Mouse (Mus musculus): ENCODE data around the gene Tbx1.
"Not testable (repeated sequence)": the region's sequence is repeated elsewhere in the genome, so short reads cannot be mapped to it uniquely, and the experiment has no call there.

Gene Tbx1

GRCm38 (mm10) chr16:18552106-18552710 lies 38.3 kb downstream of the Tbx1 start:
- no peak for DNase-seq (ENCODE audit: low read depth, low spot score)

DNA sequence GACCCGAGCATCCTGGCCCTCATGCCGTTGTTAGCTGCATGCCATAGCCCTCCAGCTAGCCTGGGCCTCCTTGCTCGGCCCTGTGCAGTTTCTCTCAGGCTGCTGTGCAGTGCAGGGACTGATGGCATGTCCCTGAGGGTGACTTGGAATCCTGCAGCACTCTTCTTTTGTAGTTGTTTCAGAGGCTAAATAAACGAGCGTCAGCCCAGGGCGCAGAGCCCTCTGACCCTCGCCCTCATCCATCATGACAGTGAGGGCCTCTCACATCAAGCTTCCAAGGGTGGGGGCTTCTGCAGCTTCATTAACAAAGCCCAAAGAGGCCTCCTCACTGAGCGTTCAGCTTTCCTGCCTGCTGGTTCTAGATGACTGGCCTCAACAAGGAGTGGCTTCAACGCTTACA lies 38.9 kb downstream of the Tbx1 start:
- no peak for DNase-seq (ENCODE audit: low read depth, low spot score)

GRCm38 (mm10) chr16:18547891-18548290 lies 42.6 kb downstream of the Tbx1 start:
- no peak for DNase-seq (ENCODE audit: low read depth, low spot score)

DNA sequence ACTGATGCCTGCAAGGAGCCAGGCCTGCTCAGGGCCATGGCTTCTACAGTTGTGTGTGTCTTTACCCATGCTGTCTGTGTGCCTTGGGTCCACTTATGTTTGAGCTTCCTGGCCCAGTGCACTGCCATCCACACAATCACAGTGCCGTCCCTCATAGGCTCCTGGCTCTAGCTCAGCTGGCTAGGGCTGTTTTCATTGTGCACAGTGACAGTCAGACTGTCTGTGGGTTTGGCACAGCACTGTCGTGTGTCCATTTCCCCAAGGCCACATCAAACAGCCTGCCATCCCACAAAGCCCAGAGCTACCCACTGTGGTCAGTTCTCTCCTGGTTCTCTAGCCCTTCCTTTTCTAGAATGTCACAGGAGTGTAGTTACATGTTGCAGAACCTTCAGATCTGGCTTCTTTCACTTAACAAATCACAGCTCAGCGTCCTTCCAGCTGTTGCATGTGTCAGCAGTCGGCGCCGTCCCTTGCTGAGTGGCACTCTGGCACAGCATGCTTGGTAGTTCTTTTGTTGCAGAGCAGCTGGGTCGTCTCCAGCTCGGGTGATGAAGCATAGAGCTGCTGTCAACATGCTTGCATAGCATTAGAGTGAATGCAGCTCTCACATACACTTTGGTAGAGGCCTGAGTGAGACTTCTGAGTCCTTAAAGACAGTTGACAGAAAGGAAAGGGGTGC lies 47.2 kb downstream of the Tbx1 start:
- no peak for DNase-seq (ENCODE audit: low read depth, low spot score)

GRCm38 (mm10) chr16:18539281-18539680 lies 51.2 kb downstream of the Tbx1 start:
- no peak for DNase-seq (ENCODE audit: low read depth, low spot score)

DNA sequence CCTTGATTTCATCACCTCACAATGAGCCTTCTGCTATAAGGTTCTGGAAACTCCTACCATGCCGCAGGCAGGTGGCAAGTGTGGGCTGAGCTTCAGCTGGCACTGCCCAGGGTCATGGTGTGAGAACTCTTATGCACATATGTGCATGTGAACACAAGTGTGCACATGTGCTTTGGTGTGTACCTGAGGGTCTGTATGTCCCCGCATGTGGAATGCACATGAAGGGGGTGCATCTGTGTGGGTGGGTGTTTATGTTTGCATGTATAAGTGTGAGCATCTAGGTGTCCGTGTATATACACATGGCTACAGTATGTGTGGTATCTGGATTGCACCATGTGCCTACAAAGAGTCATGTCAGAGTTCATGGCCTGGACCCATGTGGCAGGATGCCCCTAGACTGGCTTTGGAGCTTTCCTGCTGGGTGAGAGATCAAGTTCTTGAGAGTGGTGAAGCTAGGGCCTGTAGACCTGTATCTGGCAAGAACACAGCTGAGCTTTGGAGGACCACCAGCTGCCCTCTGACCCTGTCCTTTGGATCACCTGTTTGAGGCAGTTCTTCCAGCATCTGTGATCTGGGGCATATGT lies 53.0 kb downstream of the Tbx1 start:
- DNase-seq (ENCODE audit: low read depth, low spot score), result no peak

DNA sequence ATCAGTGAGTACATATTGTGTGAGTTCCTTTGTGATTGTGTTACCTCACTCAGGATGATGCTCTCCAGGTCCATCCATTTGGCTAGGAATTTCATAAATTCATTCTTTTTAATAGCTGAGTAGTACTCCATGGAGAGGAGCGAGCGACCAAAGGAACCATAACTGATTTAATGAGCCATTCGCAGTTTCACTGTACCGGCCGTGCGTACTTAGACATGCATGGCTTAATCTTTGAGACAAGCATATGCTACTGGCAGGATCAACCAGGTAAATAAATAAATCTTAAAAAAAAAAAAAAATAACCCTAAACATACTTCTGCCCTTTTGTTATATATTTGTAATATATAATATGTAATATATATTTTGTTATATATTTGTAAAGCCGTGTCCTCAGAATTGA lies 57.4 kb downstream of the Tbx1 start:
- DNase-seq (ENCODE audit: low read depth, low spot score), result not testable (repeated sequence)
